Mouse (Mus musculus) testis, adult 2 months (tissue): ENCODE data around the gene Gm11992.

Source experiments
- CTCF ChIP-seq: fragments of 200-500 bp; IDR thresholded peaks from 2 replicates; pipeline ENCODE4 v1.5.1; 2012; ENCODE audit warnings: low read depth, mild to moderate bottlenecking, inconsistent platforms, low read length, moderate library complexity; ENCODE audit not compliant: control insufficient read depth, insufficient read depth, insufficient replicate concordance
- POLR2A ChIP-seq: fragments of 200-500 bp; IDR thresholded peaks from 2 replicates; pipeline ENCODE4 v1.6.1; 2012; ENCODE audit warnings: low read depth, mild to moderate bottlenecking, inconsistent platforms, low read length, moderate library complexity; ENCODE audit not compliant: control insufficient read depth

DNA sequence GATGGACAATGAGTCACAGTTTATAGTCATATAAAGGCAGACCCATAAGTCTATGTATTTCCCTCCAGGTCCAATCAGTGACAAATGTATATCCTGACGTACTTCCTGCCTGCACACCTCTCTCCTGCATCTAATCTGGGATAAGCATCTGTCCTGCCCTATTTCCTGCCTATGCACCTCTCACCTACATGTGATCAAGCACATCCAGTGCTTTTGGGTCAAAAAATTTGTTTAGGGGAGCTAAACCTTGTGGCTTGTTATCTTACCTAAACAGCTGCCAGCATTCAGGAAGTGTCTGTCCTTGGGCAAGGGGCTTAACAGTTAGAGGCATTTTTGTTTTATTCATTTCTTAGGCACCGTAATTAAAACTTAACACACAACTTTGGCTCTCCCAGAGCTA is 64.8 kb downstream of the Gm11992 start:
- TF ChIP-seq POLR2A (no peak), CTCF (no peak)
